In the genomic region with DNA sequence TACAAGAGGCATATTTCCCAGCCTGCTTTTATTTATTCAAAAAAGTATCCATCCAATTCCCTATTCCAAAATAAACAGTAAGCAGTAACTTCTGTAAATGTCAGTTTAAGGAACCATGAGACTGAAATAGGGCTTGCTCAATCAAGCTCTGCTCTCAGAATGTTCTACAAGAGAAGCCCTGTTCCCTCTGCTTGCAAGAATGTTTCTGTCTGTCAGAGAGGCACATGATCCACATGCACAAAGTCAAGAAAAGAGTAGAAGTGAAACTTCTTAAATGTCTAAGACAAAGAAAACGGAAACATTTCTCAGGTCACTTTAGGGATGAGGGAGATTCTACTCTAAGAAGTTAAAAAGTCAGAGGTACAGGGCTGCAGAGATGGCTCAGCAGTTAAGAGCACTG, we compare ENCODE assay signal across 24 mouse cellular contexts. TPM values are rescaled to one million over a fixed set of nuclear protein-coding genes. Genes with fewer than 3 reads are reported as not detected.
A peak's percentile ranks its signal among the peaks of the same experiment; 100 is the strongest.
DNase-seq lines count a peak whose midpoint lies in the region; ATAC-seq and TF ChIP-seq lines count a peak whose summit lies in the region.
"Had no signal": no experiment of that assay in that cellular context is flagged by ENCODE, and none has a peak within 500 bp of the region (broad histone marks: within the 10 kb centered on the region; RNA-seq: fewer than 3 reads in every experiment).

No protein-coding gene starts in this region.

- DNase-seq in layer of hippocampus, adult 2 months (ENCODE audit: low spot score in 2 of 2): no peak
- no peak for DNase-seq in layer of hippocampus, postnatal 14 days (ENCODE audit: low spot score in 2 of 2)
- DNase-seq in lung, postnatal 36 days: peak; percentile 68
- DNase-seq in lung, postnatal 14 days: no peak
- DNase-seq in brain, adult 2 months (ENCODE audit: low read depth, low spot score): peak; percentile 55
- no peak for DNase-seq in urinary bladder, postnatal 14 days (ENCODE audit: low spot score)
- DNase-seq in retina, embryonic 14.5 days (ENCODE audit: low spot score): no peak
- DNase-seq: adrenal gland, adult 2 months; cerebellum, postnatal 10 days; forebrain, postnatal 0 days; kidney, postnatal 4 days; left cerebral cortex, postnatal 4 days; liver; right cerebral cortex, adult 18-20 months had no signal

- no peak for TF ChIP-seq CTCF in layer of hippocampus, adult 2 months (conservative IDR thresholded peaks at IDR 0.05)

- H3K4me3 ChIP-seq in layer of hippocampus, adult 2 months: no peak overlapping the region
- H3K4me3 ChIP-seq: embryonic facial prominence, embryonic 15.5 days; forebrain, embryonic 10.5 days; heart, embryonic 12.5 days; hindbrain, embryonic 13.5 days; lung, embryonic 15.5 days; midbrain, embryonic 10.5 days had no signal

- peak overlapping the region; percentile 21; the same call in 1 of the 2 replicates for H3K27ac ChIP-seq in layer of hippocampus, adult 2 months
- H3K27ac ChIP-seq: embryonic facial prominence, embryonic 15.5 days; forebrain, embryonic 10.5 days; hindbrain, embryonic 13.5 days; lung, embryonic 15.5 days; midbrain, embryonic 10.5 days; stomach, postnatal 0 days had no signal

- peak; percentile 92 for ATAC-seq in monocyte, adult 5-6 weeks (replicated peaks; ENCODE audit: insufficient number of reproducible peaks, low FRiP score, low TSS enrichment, poor library complexity, severe bottlenecking)
- ATAC-seq: forebrain, postnatal 0 days; inflammation-experienced regulatory T-cells, adult 6 months had no signal

RNA-seq across cellular contexts. Expression of a gene that starts 24.0 kb away (rescaled TPM):
- 100 to 1,000 TPM; 152 to 166 TPM for total RNA-seq in layer of hippocampus, adult 2 months (2021)
- 100 to 1,000 TPM; 138 to 140 TPM for total RNA-seq in layer of hippocampus, postnatal 14 days (2021)
- total RNA-seq in monocyte, adult 5-6 weeks (2017): 53.3 to 79.2 TPM (median 60.5 TPM) in 3 replicates

RNA-seq across cellular contexts. Expression of a gene that starts 41.5 kb away (rescaled TPM):
- 1 to 10 TPM; 1.5 to 1.7 TPM for total RNA-seq in layer of hippocampus, adult 2 months (2021)
- 1 to 10 TPM; 1.4 to 2.8 TPM for total RNA-seq in layer of hippocampus, postnatal 14 days (2021)
- total RNA-seq in monocyte, adult 5-6 weeks (2017): 2.9 to 7.0 TPM (median 5.2 TPM) in 3 replicates

RNA-seq across cellular contexts. Expression of a gene that starts 46.2 kb away (rescaled TPM):
- total RNA-seq in layer of hippocampus, adult 2 months (2021): 1 to 10 TPM; 2.8 to 5.0 TPM
- total RNA-seq in layer of hippocampus, postnatal 14 days (2021): 1 to 10 TPM; 5.7 to 7.0 TPM
- not detected in 3 replicates for total RNA-seq in monocyte, adult 5-6 weeks (2017)
- total RNA-seq: heart, postnatal 25 days had no signal

Comparison
In these comparisons a context has a peak if more than half of its experiments do, and no peak if none do; other contexts are left out.
1. DNase-seq: peak in lung, postnatal 36 days (single experiment) and brain, adult 2 months (single experiment); none in layer of hippocampus, adult 2 months (0 of 2), layer of hippocampus, postnatal 14 days (0 of 2), lung, postnatal 14 days (single experiment), urinary bladder, postnatal 14 days (single experiment) and retina, embryonic 14.5 days (single experiment).